Mouse (Mus musculus): ENCODE data around the gene Pacsin2. TPM values are rescaled to one million over a fixed set of nuclear protein-coding genes. Genes with fewer than 3 reads are reported as not detected.

The Pacsin2 gene
- polyA plus RNA-seq, 1 experiment from 2014 or later, result 53.0 TPM

DNA sequence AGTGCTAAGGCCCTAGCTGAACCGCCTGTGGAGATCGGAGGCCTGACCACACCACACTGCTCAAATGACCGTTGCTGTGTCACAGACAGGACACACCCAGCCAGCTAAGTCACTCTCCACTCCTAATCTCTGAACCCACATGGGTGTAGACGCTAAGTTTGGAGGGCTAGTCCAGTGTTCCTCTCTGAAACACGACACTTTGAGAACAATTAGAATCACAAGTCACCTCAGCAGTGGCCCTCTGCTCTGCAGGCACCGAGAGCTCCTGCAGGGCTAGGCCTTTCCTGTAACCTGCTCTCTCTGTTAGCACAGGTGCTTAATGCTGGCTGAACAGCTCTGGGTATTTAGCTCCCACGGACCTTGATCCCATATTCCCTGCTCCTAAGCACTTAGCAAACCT is 120.2 kb downstream of the Pacsin2 start:
- H3K9ac ChIP-seq (ENCODE audit: low read length), result peak overlapping the region; percentile 22

DNA sequence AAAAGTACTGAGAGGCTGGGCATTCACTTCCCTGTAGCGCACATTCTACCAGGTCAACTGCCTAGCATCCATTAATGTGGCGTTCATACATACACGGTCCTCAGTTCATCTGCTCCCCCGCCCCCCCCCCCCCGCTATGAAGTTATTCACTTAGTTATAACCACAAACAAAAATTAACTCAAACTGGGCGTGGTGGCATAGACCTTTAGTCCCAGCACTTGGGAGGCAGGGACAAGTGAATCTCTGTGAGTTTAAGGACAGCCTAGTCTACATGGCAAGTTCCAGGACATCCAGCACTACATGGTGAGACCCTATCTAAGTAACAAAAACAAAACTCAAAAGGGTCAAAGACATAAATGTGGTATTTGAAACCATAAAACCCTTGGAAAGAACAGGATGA is 125.5 kb downstream of the Pacsin2 start:
- H3K27me3 ChIP-seq (ENCODE audit: control insufficient read depth, insufficient read depth, low read length), result no peaks in the 10 kb centered on the region
- no peak overlapping the region for H3K9ac ChIP-seq (ENCODE audit: low read length)
- H3K9me3 ChIP-seq (ENCODE audit: control insufficient read depth, low read length), result no peaks in the 10 kb centered on the region
- no peak overlapping the region for H3K27ac ChIP-seq (replicated peaks in 1 of 2; ENCODE audit: control insufficient read depth in 1 of 2, insufficient read depth in 1 of 2, low read depth in 2 of 2, low read length in 2 of 2)
- 86% methylated on average over 6 of the region's 6 CpGs for WGBS
- H3K4me2 ChIP-seq (ENCODE audit: low read length), result no peak overlapping the region
- peaks cover under 1% of the 10 kb centered on the region in 2 experiments; a peak in 3 of 4 replicates for H3K4me1 ChIP-seq (ENCODE audit: control insufficient read depth in 2 of 2, insufficient read depth in 2 of 2, low read length in 2 of 2)
- H3K4me3 ChIP-seq (ENCODE audit: control insufficient read depth in 1 of 2, insufficient read depth in 1 of 2, low read depth in 1 of 2, low read length in 2 of 2), result no peak overlapping the region
- peaks cover 59% of the 10 kb centered on the region for H3K36me3 ChIP-seq (ENCODE audit: control insufficient read depth, insufficient read depth, low read length)
- no peak for ATAC-seq (ENCODE audit: insufficient number of reproducible peaks, insufficient read depth, low FRiP score, low read depth)

More for the DNA sequence above, 120.2 kb downstream of the Pacsin2 start:
- peak overlapping the region; percentile 71 to 86 for H3K27ac ChIP-seq (replicated peaks in 1 of 2; ENCODE audit: control insufficient read depth in 1 of 2, insufficient read depth in 1 of 2, low read depth in 2 of 2, low read length in 2 of 2)
- H3K4me2 ChIP-seq (ENCODE audit: low read length), result peak overlapping the region; percentile 13; the same call in 1 of the 2 replicates
- ATAC-seq (ENCODE audit: insufficient number of reproducible peaks, insufficient read depth, low FRiP score, low read depth), result no peak
- WGBS, result 23% methylated on average over 7 of the region's 7 CpGs
- no peak overlapping the region for H3K4me3 ChIP-seq (ENCODE audit: control insufficient read depth in 1 of 2, insufficient read depth in 1 of 2, low read depth in 1 of 2, low read length in 2 of 2)
- peaks cover 43% of the 10 kb centered on the region for H3K36me3 ChIP-seq (ENCODE audit: control insufficient read depth, insufficient read depth, low read length)
- peaks cover 17 to 26% of the 10 kb centered on the region in 2 experiments for H3K4me1 ChIP-seq (ENCODE audit: control insufficient read depth in 2 of 2, insufficient read depth in 2 of 2, low read length in 2 of 2)
- no peaks in the 10 kb centered on the region for H3K9me3 ChIP-seq (ENCODE audit: control insufficient read depth, low read length)
- no peaks in the 10 kb centered on the region for H3K27me3 ChIP-seq (ENCODE audit: control insufficient read depth, insufficient read depth, low read length)

DNA sequence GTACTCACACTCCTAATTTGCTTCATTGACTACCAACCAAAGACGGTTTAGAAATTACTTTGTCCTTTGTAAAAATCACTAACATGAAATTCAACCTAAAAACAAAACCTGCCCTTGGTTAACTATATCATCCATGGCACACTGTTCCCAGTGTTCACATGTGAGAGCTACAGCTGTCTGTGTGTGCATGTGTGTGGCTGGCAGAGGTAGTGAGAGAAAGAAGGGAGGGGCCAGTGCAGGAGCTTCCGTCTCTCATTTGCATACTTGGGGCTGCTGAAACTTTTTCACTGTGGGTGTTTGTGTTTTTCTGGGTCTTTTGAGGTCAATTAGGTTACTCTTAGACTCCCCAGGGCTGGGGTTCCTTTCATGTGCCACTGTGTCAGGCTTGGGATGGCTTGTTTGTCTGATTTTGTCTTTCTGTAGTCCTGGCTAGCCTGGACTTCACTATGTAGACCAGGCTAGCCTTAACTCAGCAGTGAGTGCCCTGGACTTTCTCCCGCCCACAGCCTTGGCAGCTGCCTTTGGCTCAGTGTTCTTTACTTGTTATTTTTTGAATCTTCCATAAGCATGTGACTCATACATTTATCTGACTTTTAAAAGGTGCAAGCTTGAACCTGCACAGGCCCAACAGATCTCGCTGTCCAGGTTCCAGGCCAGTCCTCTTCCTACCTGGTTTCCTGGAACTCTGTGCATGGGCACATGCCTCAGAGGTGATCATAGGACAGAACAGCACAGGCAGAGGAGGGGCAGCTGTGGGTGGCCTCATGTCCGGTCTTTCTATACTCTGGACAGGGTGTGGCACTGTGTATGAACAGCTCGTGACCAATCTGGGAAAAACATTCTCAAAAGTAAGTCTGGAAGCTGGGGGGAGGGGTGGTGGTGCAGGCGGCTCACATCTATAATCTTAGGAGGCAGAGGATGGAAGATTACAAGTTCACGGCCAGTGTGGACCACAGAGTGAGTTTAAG is 126.2 kb downstream of the Pacsin2 start:
- Histone ChIP-seq H3K27ac (replicated peaks in 1 of 2; ENCODE audit: control insufficient read depth in 1 of 2, insufficient read depth in 1 of 2, low read depth in 2 of 2, low read length in 2 of 2) (no peak overlapping the region), H3K27me3 (ENCODE audit: control insufficient read depth, insufficient read depth, low read length) (no peaks in the 10 kb centered on the region), H3K36me3 (ENCODE audit: control insufficient read depth, insufficient read depth, low read length) (peaks cover 66% of the 10 kb centered on the region), H3K4me3 (ENCODE audit: control insufficient read depth in 1 of 2, insufficient read depth in 1 of 2, low read depth in 1 of 2, low read length in 2 of 2) (no peak overlapping the region), H3K9ac (ENCODE audit: low read length) (no peak overlapping the region), H3K9me3 (ENCODE audit: control insufficient read depth, low read length) (no peaks in the 10 kb centered on the region), H3K4me2 (ENCODE audit: low read length) (no peak overlapping the region), H3K4me1 (ENCODE audit: control insufficient read depth in 2 of 2, insufficient read depth in 2 of 2, low read length in 2 of 2) (no peaks in the 10 kb centered on the region)
- 69% methylated on average over 8 of the region's 8 CpGs for WGBS
- 0 out of 2 replicates have a peak, but pooled peaks have one; percentile 32 for ATAC-seq (ENCODE audit: insufficient number of reproducible peaks, insufficient read depth, low FRiP score, low read depth)

- H3K36me3 ChIP-seq (ENCODE audit: control insufficient read depth, insufficient read depth, low read length), result peaks cover 92% of the 10 kb centered on the region
- 72% methylated on average over 3 of the region's 3 CpGs for WGBS
- H3K9me3 ChIP-seq (ENCODE audit: control insufficient read depth, low read length), result no peaks in the 10 kb centered on the region
- H3K4me2 ChIP-seq (ENCODE audit: low read length), result no peak overlapping the region
- no peak overlapping the region for H3K4me3 ChIP-seq (ENCODE audit: control insufficient read depth in 1 of 2, insufficient read depth in 1 of 2, low read depth in 1 of 2, low read length in 2 of 2)
- no peak for ATAC-seq (ENCODE audit: insufficient number of reproducible peaks, insufficient read depth, low FRiP score, low read depth)
- no peaks in the 10 kb centered on the region for H3K27me3 ChIP-seq (ENCODE audit: control insufficient read depth, insufficient read depth, low read length)
- no peak overlapping the region for H3K9ac ChIP-seq (ENCODE audit: low read length)
- H3K4me1 ChIP-seq (ENCODE audit: control insufficient read depth in 2 of 2, insufficient read depth in 2 of 2, low read length in 2 of 2), result no peaks in the 10 kb centered on the region
- H3K27ac ChIP-seq (replicated peaks in 1 of 2; ENCODE audit: control insufficient read depth in 1 of 2, insufficient read depth in 1 of 2, low read depth in 2 of 2, low read length in 2 of 2), result no peak overlapping the region
Observed at GRCm38 (mm10) chr15:83332373-83332772, 132.0 kb downstream of the Pacsin2 start.

GRCm38 (mm10) chr15:83328952-83329351 is 135.5 kb downstream of the Pacsin2 start:
- WGBS, result 81% methylated on average over 5 of the region's 5 CpGs
- H3K9ac ChIP-seq (ENCODE audit: low read length), result no peak overlapping the region
- H3K27me3 ChIP-seq (ENCODE audit: control insufficient read depth, insufficient read depth, low read length), result no peaks in the 10 kb centered on the region
- H3K27ac ChIP-seq (replicated peaks in 1 of 2; ENCODE audit: control insufficient read depth in 1 of 2, insufficient read depth in 1 of 2, low read depth in 2 of 2, low read length in 2 of 2), result no peak overlapping the region
- no peaks in the 10 kb centered on the region for H3K4me1 ChIP-seq (ENCODE audit: control insufficient read depth in 2 of 2, insufficient read depth in 2 of 2, low read length in 2 of 2)
- H3K9me3 ChIP-seq (ENCODE audit: control insufficient read depth, low read length), result no peaks in the 10 kb centered on the region
- no peak for ATAC-seq (ENCODE audit: insufficient number of reproducible peaks, insufficient read depth, low FRiP score, low read depth)
- peaks cover 87% of the 10 kb centered on the region for H3K36me3 ChIP-seq (ENCODE audit: control insufficient read depth, insufficient read depth, low read length)
- H3K4me2 ChIP-seq (ENCODE audit: low read length), result no peak overlapping the region
- no peak overlapping the region for H3K4me3 ChIP-seq (ENCODE audit: control insufficient read depth in 1 of 2, insufficient read depth in 1 of 2, low read depth in 1 of 2, low read length in 2 of 2)

Other genes starting within 250 kb of the Pacsin2 start
- 0.43 and 0.88 TPM in 2 replicates for gene A4galt, start 212.8 kb downstream of the Pacsin2 start, polyA plus RNA-seq (2014; fragmentation: Nextera tagmentation; extraction: Ambion mirVana)
- 28.5 and 33.3 TPM in 2 replicates for gene Arfgap3, start 114.4 kb downstream of the Pacsin2 start, polyA plus RNA-seq (2014; fragmentation: Nextera tagmentation; extraction: Ambion mirVana)
- gene Ttll1, start 46.3 kb upstream of the Pacsin2 start, polyA plus RNA-seq (2014; fragmentation: Nextera tagmentation; extraction: Ambion mirVana), result 17.6 and 17.8 TPM in 2 replicates
- 34.9 and 37.2 TPM in 2 replicates for gene Bik, start 62.3 kb upstream of the Pacsin2 start, polyA plus RNA-seq (2014; fragmentation: Nextera tagmentation; extraction: Ambion mirVana)
- 191 TPM in 2 replicates for gene Tspo, start 99.0 kb upstream of the Pacsin2 start, polyA plus RNA-seq (2014; fragmentation: Nextera tagmentation; extraction: Ambion mirVana)
- gene Mcat, start 99.2 kb upstream of the Pacsin2 start, polyA plus RNA-seq (2014; fragmentation: Nextera tagmentation; extraction: Ambion mirVana), result 33.0 and 33.4 TPM in 2 replicates
- 18.6 and 19.8 TPM in 2 replicates for gene Ttll12, start 130.6 kb upstream of the Pacsin2 start, polyA plus RNA-seq (2014; fragmentation: Nextera tagmentation; extraction: Ambion mirVana)

Measured in heart, embryonic 14.5 days (tissue).